Mouse (Mus musculus): ENCODE measurements at regions not wholly inside any gene's neighbourhood (a gene's known extent, or its start where the extent isn't known, plus 50 kb on each side); places are given as distances from the start of the nearest gene placed in this dataset.

DNA sequence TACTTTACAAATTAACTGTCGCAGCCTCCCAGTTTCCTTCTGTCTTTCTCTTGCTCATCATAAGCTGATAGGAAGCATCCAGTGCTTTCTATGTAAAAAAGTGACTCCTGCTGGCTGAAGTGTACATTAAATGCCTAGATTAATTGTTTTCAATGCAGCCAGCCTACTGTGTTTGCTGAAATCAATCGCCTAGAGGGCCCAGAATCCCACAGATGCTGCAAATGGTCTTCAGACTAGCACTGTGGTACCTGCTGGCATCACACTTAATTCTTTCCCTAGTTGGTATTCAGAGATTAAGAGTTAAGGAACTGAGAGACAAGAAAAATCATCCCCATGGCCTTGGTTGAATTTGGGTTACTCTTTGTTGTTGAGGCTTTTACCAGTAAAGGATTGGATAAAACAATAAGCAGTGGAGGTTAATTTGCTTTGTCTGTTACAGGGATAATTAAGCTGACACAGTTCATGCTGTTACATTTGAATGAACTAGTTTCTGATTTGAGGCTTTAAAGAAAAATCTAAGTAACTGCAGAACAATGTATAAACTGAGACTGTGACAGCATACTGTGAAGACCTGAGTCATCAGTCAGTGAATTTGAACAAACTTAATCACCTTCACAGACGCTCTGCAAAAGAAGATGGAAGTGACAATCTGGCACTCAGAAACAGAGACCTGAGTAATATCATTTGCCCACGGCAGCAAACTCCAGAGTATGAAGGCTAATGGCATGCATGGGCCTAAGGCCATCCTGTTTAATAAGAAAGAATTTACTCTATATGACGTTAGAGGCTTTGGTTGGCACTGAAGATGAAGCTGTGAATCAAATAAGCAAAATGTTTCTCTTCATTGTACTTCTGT, 339.0 kb upstream of the Ddi1 start:
- DNase-seq (ENCODE audit: low read depth, low spot score), result no peak

Measured in ES-CJ7 (cell line).